ENCODE assay signal across 8 mouse cellular contexts in the genomic region with DNA sequence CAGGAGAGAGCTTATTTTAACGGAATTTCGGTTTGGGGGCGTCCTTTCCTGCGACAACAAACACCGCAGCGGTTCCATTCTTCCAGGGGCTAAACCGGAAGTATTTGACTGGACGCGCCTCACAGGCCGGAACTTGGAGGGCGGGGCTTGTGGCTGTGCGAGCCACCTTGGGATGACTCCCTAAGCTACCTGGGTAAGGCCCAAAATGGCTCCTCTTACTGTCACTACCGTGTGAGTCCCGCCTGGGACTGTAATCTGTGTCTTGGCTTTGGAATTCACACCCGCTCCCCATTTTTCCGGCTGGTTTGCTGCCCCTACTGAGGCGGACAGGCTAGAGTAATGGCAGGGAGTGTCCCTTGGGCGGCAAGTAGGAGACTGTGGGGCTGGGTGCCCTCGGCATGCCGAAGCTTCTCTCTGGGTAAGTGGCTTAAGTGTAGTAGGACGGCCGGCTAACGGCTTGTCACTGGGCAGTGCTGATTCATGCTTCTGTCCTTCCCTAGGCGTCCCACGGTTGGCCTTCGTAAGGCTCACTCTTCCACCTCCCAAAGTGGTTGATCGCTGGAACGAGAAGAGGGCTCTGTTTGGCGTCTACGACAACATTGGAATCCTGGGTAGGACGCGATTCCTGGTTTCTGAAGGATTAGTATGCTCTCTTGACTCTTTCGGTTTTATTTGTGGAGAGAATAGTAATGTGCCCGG. TPM values are rescaled to one million over a fixed set of nuclear protein-coding genes. Genes with fewer than 3 reads are reported as not detected.
DNase-seq lines count a peak whose midpoint lies in the region; ATAC-seq and TF ChIP-seq lines count a peak whose summit lies in the region.

No protein-coding gene starts in this region.

- ATAC-seq in G1E (ENCODE audit: extremely low read depth, insufficient number of reproducible peaks, low FRiP score, poor library complexity, severe bottlenecking) = peak; percentile 80
- peak; percentile 91 for ATAC-seq in forebrain, postnatal 0 days
- peak; percentile 93 for ATAC-seq in lung, embryonic 15.5 days (ENCODE audit: borderline replicate concordance, extremely low read depth, low FRiP score, low TSS enrichment)

- peak overlapping the region; percentile 62 for H3K9ac ChIP-seq in forebrain, postnatal 0 days
- peak overlapping the region; percentile 80 for H3K9ac ChIP-seq in lung, embryonic 15.5 days

- H3K4me3 ChIP-seq in G1E (ENCODE audit: low read depth, low read length) = peak overlapping the region; percentile 88
- H3K4me3 ChIP-seq in forebrain, postnatal 0 days (ENCODE audit: low read depth, low read length) = peak overlapping the region; percentile 56
- peak overlapping the region; percentile 64 for H3K4me3 ChIP-seq in lung, embryonic 15.5 days

- H3K27ac ChIP-seq in forebrain, postnatal 0 days (ENCODE audit: low read depth, low read length) = peak overlapping the region; percentile 96
- H3K27ac ChIP-seq in lung, embryonic 15.5 days = peak overlapping the region; percentile 99

- H3K4me1 ChIP-seq in G1E (ENCODE audit: insufficient read depth, low read depth, low read length) = peaks cover 28% of the 10 kb centered on the region
- peaks cover 8% of the 10 kb centered on the region; the same call in 1 of the 2 replicates for H3K4me1 ChIP-seq in forebrain, postnatal 0 days (ENCODE audit: insufficient read depth)
- H3K4me1 ChIP-seq in lung, embryonic 15.5 days = peaks cover 22% of the 10 kb centered on the region

- peak; percentile 76 for DNase-seq in G1E (ENCODE audit: low spot score)
- peak; percentile 94 to 96 for DNase-seq in cerebellum, adult 18-20 months
- DNase-seq in forebrain, postnatal 0 days = peak; percentile 94
- DNase-seq in heart, postnatal 4 days = peak; percentile 94
- DNase-seq in layer of hippocampus, adult 8-10 months (ENCODE audit: low spot score in 2 of 2) = peak; percentile 89
- DNase-seq in ovary, adult 18-20 months (ENCODE audit: low spot score) = peak; percentile 87
- DNase-seq in thymus, postnatal 0 days (ENCODE audit: low spot score) = peak; percentile 90

- TF ChIP-seq CTCF in G1E (IDR thresholded peaks at IDR 0.05; ENCODE audit: low read depth, low read length) = no peak
- TF ChIP-seq CTCF in forebrain, postnatal 0 days (IDR thresholded peaks at IDR 0.05; ENCODE audit: low read depth) = no peak

- WGBS in forebrain, postnatal 0 days = 1% methylated on average over 34 of the region's 34 CpGs
- under 1% methylated on average over 34 of the region's 34 CpGs for WGBS in lung, embryonic 15.5 days

- no peaks in the 10 kb centered on the region for H3K27me3 ChIP-seq in G1E (ENCODE audit: insufficient read depth, low read length)
- H3K27me3 ChIP-seq in forebrain, postnatal 0 days (ENCODE audit: insufficient read depth, low read length) = no peaks in the 10 kb centered on the region
- no peaks in the 10 kb centered on the region for H3K27me3 ChIP-seq in lung, embryonic 15.5 days

- H3K4me2 ChIP-seq in forebrain, postnatal 0 days (ENCODE audit: low read depth) = peak overlapping the region; percentile 71
- H3K4me2 ChIP-seq in lung, embryonic 15.5 days = peak overlapping the region; percentile 66

- peaks cover 58% of the 10 kb centered on the region for H3K36me3 ChIP-seq in G1E (replicated peaks)
- peaks cover 20% of the 10 kb centered on the region; the same call in 1 of the 2 replicates for H3K36me3 ChIP-seq in forebrain, postnatal 0 days (ENCODE audit: insufficient read depth)
- peaks cover 48% of the 10 kb centered on the region for H3K36me3 ChIP-seq in lung, embryonic 15.5 days

- no peaks in the 10 kb centered on the region for H3K9me3 ChIP-seq in G1E (replicated peaks)
- no peaks in the 10 kb centered on the region for H3K9me3 ChIP-seq in forebrain, postnatal 0 days (ENCODE audit: low read length)
- no peaks in the 10 kb centered on the region for H3K9me3 ChIP-seq in lung, embryonic 15.5 days

RNA-seq across cellular contexts. Expression of a gene that starts 0.6 kb away (rescaled TPM):
- total RNA-seq in G1E (2014; fragmentation: Nextera tagmentation) (51.3 and 59.6 TPM in 2 replicates), G1E (2017) (143 and 156 TPM in 2 replicates)
- polyA plus RNA-seq in G1E (2012) = 114 and 162 TPM in 2 replicates
- 51.3 and 54.0 TPM in 2 replicates for total RNA-seq in forebrain, postnatal 0 days (2014; rRNA removed)
- polyA plus RNA-seq in forebrain, postnatal 0 days (2015; fragmentation: Nextera tagmentation; extraction: Ambion mirVana) = 146 and 148 TPM in 2 replicates
- 100 to 1,000 TPM; 248 to 271 TPM for total RNA-seq in heart, postnatal 4 days (2021)
- 10 to 100 TPM; 63.7 to 67.8 (median 64.6) TPM for total RNA-seq in layer of hippocampus, adult 8-10 months (2022)
- polyA plus RNA-seq in lung, embryonic 15.5 days (2015; fragmentation: Nextera tagmentation; extraction: Ambion mirVana) = 208 and 224 TPM in 2 replicates
- 281 and 294 TPM in 2 replicates for polyA plus RNA-seq in thymus, postnatal 0 days (2015; fragmentation: Nextera tagmentation; extraction: Ambion mirVana)

RNA-seq across cellular contexts. Expression of a gene that starts 0.7 kb away (rescaled TPM):
- total RNA-seq in G1E (2014; fragmentation: Nextera tagmentation) (494 and 557 TPM in 2 replicates), G1E (2017) (211 and 243 TPM in 2 replicates)
- 269 and 275 TPM in 2 replicates for polyA plus RNA-seq in G1E (2012)
- 32.5 and 43.5 TPM in 2 replicates for total RNA-seq in forebrain, postnatal 0 days (2014; rRNA removed)
- polyA plus RNA-seq in forebrain, postnatal 0 days (2015; fragmentation: Nextera tagmentation; extraction: Ambion mirVana) = 18.9 and 25.8 TPM in 2 replicates
- total RNA-seq in heart, postnatal 4 days (2021) = 100 to 1,000 TPM; 101 to 111 TPM
- total RNA-seq in layer of hippocampus, adult 8-10 months (2022) = 10 to 100 TPM; 21.7 to 33.4 (median 23.7) TPM
- 136 and 139 TPM in 2 replicates for polyA plus RNA-seq in lung, embryonic 15.5 days (2015; fragmentation: Nextera tagmentation; extraction: Ambion mirVana)
- polyA plus RNA-seq in thymus, postnatal 0 days (2015; fragmentation: Nextera tagmentation; extraction: Ambion mirVana) = 130 and 153 TPM in 2 replicates

RNA-seq across cellular contexts. Expression of a gene that starts 23.2 kb away (rescaled TPM):
- total RNA-seq in G1E (2014; fragmentation: Nextera tagmentation) (21.9 and 30.2 TPM in 2 replicates), G1E (2017) (6.1 and 7.9 TPM in 2 replicates)
- polyA plus RNA-seq in G1E (2012) = 1.9 and 2.8 TPM in 2 replicates
- total RNA-seq in forebrain, postnatal 0 days (2014; rRNA removed) = 6.7 and 12.9 TPM in 2 replicates
- 7.9 and 11.9 TPM in 2 replicates for polyA plus RNA-seq in forebrain, postnatal 0 days (2015; fragmentation: Nextera tagmentation; extraction: Ambion mirVana)
- total RNA-seq in heart, postnatal 4 days (2021) = 1 to 10 TPM; 7.3 to 8.8 TPM
- total RNA-seq in layer of hippocampus, adult 8-10 months (2022) = 100 to 1,000 TPM in 1 of 4 experiments, 10 to 100 TPM in 3; 80.8 to 101 (median 90.5) TPM
- 4.2 and 5.4 TPM in 2 replicates for polyA plus RNA-seq in lung, embryonic 15.5 days (2015; fragmentation: Nextera tagmentation; extraction: Ambion mirVana)
- polyA plus RNA-seq in thymus, postnatal 0 days (2015; fragmentation: Nextera tagmentation; extraction: Ambion mirVana) = 61.0 and 75.3 TPM in 2 replicates

RNA-seq across cellular contexts. Expression of a gene that starts 25.9 kb away (rescaled TPM):
- total RNA-seq in G1E (2014; fragmentation: Nextera tagmentation) = 10,890 and 12,360 TPM in 2 replicates
- total RNA-seq in G1E (2017) = 2,600 and 3,109 TPM in 2 replicates
- polyA plus RNA-seq in G1E (2012) = 26,904 and 30,061 TPM in 2 replicates
- total RNA-seq in forebrain, postnatal 0 days (2014; rRNA removed) = 2,022 and 2,511 TPM in 2 replicates
- polyA plus RNA-seq in forebrain, postnatal 0 days (2015; fragmentation: Nextera tagmentation; extraction: Ambion mirVana) = 1,543 and 1,551 TPM in 2 replicates
- total RNA-seq in heart, postnatal 4 days (2021) = 1,000 to 10,000 TPM; 3,371 to 3,611 TPM
- total RNA-seq in layer of hippocampus, adult 8-10 months (2022) = 1,000 to 10,000 TPM; 2,500 to 2,996 (median 2,728) TPM
- polyA plus RNA-seq in lung, embryonic 15.5 days (2015; fragmentation: Nextera tagmentation; extraction: Ambion mirVana) = 1,765 and 1,844 TPM in 2 replicates
- 1,452 and 1,606 TPM in 2 replicates for polyA plus RNA-seq in thymus, postnatal 0 days (2015; fragmentation: Nextera tagmentation; extraction: Ambion mirVana)

RNA-seq across cellular contexts. Expression of a gene that starts 39.5 kb away (rescaled TPM):
- 0.73 and 0.90 TPM in 2 replicates for total RNA-seq in G1E (2014; fragmentation: Nextera tagmentation)
- total RNA-seq in G1E (2017) = 1.2 and 1.8 TPM in 2 replicates
- 1.2 and 1.4 TPM in 2 replicates for polyA plus RNA-seq in G1E (2012)
- 2.5 and 4.3 TPM in 2 replicates for total RNA-seq in forebrain, postnatal 0 days (2014; rRNA removed)
- polyA plus RNA-seq in forebrain, postnatal 0 days (2015; fragmentation: Nextera tagmentation; extraction: Ambion mirVana) = 3.7 and 6.9 TPM in 2 replicates
- total RNA-seq in heart, postnatal 4 days (2021) = 1 to 10 TPM; 3.3 to 3.6 TPM
- 1 to 10 TPM; 4.0 to 6.8 (median 5.0) TPM for total RNA-seq in layer of hippocampus, adult 8-10 months (2022)
- 7.0 and 10.9 TPM in 2 replicates for polyA plus RNA-seq in lung, embryonic 15.5 days (2015; fragmentation: Nextera tagmentation; extraction: Ambion mirVana)
- polyA plus RNA-seq in thymus, postnatal 0 days (2015; fragmentation: Nextera tagmentation; extraction: Ambion mirVana) = 42.5 and 53.1 TPM in 2 replicates

Comparison
In these comparisons a context has a peak if more than half of its experiments do, and no peak if none do; other contexts are left out.
1. Peak in every context shown above with its lines: DNase-seq, ATAC-seq, H3K4me3 ChIP-seq and H3K27ac ChIP-seq.